Mouse (Mus musculus) cerebellum, adult 18-20 months (tissue): Measurements from ENCODE around the gene BC034090.

Experiments used
- DNase-seq, 2 experiments: peaks; one replicate each; pipeline ENCODE4 v3.0.0; 2021

The BC034090 gene

GRCm38 (mm10) chr1:155215066-155215764, 29.0 kb downstream of the BC034090 start:
- DNase-seq, result no peak

GRCm38 (mm10) chr1:155213912-155214311, 30.3 kb downstream of the BC034090 start:
- no peak for DNase-seq

GRCm38 (mm10) chr1:155212936-155213774, 31.1 kb downstream of the BC034090 start:
- DNase-seq, result no peak

DNA sequence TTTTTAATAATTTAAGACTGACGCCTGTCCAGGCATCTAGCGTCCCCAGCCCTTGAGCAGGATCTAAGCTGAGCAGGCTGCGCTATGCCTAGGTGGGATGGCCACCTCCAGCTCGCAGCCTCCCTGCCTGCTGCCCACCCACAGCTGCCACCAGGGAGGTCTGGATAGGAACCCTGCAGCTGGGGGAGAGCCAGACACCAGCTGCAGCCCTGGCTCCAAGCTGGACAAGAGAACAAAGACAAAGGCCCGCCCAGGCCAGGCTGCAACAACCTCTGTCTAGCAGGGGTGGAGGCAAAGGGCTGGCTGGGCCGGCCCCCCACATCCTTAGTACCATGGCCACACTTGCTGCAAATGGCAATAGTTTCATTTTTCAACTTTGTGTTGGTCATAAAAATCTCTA, 31.8 kb downstream of the BC034090 start:
- no peak for DNase-seq

GRCm38 (mm10) chr1:155212081-155212480, 32.2 kb downstream of the BC034090 start:
- DNase-seq, result no peak

GRCm38 (mm10) chr1:155211017-155211416, 33.2 kb downstream of the BC034090 start:
- no peak for DNase-seq

- DNase-seq, result peak; percentile 72
These were observed 34.1 kb downstream of the BC034090 start for GRCm38 (mm10) chr1:155210011-155210763.

- DNase-seq, result no peak
These were observed 36.4 kb downstream of the BC034090 start for GRCm38 (mm10) chr1:155207859-155208258.

DNA sequence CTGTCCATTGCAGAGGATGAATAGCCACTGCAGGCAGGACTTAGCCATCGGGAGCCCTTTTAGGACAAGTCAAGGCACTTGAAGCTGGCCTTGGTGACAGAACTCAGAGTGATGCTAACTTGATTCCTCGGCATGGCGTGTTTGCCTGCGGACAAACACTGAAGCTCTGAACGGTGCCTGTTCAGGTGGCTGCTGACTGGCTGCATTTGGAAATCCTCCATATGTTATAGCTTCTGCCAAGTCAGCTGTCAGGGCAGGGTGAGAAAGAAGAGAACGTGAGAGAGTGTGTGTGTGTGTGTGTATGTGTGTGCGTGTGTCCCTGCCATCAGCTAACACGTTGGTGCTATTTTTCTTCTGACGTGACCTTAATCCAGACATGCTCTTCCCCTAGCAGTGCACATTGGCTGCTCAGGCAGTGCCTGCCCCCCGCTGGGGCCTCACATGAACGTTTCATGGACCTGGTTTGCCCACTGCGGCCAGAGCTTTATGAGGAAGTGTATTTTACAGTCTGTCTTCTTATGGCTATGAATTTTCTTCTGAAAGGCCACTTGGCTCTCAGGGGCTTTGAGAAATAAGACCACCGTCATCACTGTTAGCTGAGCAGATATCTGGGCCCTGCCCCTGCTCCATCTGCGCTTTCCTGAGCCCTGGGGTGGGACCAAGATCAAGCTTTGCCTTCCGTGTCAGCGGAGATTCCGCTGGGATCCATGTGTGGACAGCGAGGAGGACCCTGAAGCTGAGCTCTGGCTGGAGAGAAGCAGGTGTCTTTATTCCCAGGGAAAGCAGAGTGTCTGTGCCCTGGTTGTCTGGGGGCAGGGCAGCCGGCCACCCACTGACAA, 38.2 kb downstream of the BC034090 start:
- no peak for DNase-seq

DNA sequence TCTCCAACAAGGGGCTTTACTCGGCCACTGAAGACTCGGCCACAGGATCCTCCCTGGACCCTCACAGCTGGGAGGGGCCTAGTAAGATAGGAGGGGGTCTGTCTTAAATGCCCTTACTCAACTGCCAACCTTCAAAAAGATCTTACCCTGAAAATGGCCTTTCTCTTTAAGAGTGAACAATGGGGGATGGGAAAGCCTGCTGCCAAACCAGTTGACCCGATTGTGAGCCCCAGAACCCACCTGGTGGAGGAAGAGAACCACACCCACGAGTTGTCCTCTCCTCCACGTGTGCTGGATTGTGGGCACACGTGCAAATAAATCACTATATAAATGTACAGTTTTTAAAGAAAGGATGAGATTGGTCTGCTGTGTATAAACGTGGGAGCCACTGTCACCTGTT, 38.9 kb downstream of the BC034090 start:
- DNase-seq, result no peak

GRCm38 (mm10) chr1:155204560-155205162, 39.6 kb downstream of the BC034090 start:
- peak in 1 of 2 experiments; percentile 62 for DNase-seq

DNA sequence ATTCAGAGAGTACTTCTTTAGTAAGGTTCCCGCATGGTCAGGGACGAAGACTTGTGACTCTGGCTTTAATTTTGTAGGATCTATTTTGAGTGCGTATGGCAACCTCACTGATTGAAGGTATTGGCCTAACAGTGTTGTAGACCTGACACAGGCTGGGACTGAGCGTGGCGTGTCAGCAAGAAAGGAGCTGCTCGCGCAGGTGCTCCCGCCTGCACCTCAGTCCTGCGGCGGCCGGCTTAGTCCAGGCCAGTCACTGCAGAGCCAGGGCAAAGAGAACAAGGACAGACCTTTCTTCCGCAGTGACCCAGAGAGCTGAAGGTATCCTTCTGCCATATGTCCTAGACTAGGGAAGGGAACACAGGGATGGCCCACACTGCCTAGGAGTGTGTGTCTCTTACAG, 40.3 kb downstream of the BC034090 start:
- DNase-seq, result no peak

GRCm38 (mm10) chr1:155203101-155203500, 41.1 kb downstream of the BC034090 start:
- no peak for DNase-seq

- no peak for DNase-seq
These were observed 41.8 kb downstream of the BC034090 start for GRCm38 (mm10) chr1:155202472-155202871.

GRCm38 (mm10) chr1:155201914-155202313, 42.3 kb downstream of the BC034090 start:
- no peak for DNase-seq

- DNase-seq, result no peak
These were observed 42.8 kb downstream of the BC034090 start for GRCm38 (mm10) chr1:155201373-155201879.

DNA sequence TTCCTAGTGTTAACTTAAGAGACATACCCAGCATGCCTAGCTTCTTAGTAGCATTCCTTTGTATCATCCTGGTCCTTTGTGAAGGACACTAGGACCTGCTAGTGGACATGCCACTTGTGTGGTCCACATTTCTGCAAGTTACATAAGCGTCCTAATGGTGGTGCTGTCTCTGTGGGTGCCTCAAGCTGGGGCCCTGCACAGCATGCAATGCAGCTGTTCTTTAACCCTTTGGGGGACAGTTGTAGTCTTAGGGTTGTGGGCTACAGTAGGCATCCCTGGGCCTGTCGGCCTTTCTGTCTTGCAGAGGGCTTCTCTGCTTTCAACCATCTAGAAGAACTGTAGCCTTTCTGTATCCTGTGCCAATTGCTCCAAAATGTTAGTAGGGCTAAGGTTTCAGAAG, 43.3 kb downstream of the BC034090 start:
- no peak for DNase-seq

GRCm38 (mm10) chr1:155199522-155199921, 44.7 kb downstream of the BC034090 start:
- DNase-seq, result no peak

- no peak for DNase-seq
These were observed 47.6 kb downstream of the BC034090 start for GRCm38 (mm10) chr1:155196691-155197090.

GRCm38 (mm10) chr1:155192805-155193368, 51.4 kb downstream of the BC034090 start:
- DNase-seq, result peak; percentile 53 to 54

- DNase-seq, result peak; percentile 73 to 74
These were observed 52.6 kb downstream of the BC034090 start for GRCm38 (mm10) chr1:155191671-155192070.
